Mouse (Mus musculus): ENCODE results near the gene Gm13043. TPM values are rescaled to one million over a fixed set of nuclear protein-coding genes. Genes with fewer than 3 reads are reported as not detected.
"Not testable (repeated sequence)": the region's sequence is repeated elsewhere in the genome, so short reads cannot be mapped to it uniquely, and the experiment has no call there.

Gene Gm13043
- not detected in 2 replicates for total RNA-seq (2014; rRNA removed)
- polyA plus RNA-seq (2015; fragmentation: Nextera tagmentation; extraction: Ambion mirVana) = not detected in 2 replicates

- H3K4me1 ChIP-seq (ENCODE audit: insufficient read depth) = no peaks in the 10 kb centered on the region
- no peaks in the 10 kb centered on the region for H3K27me3 ChIP-seq (ENCODE audit: insufficient read depth, low read length)
- no peak within 1 kb of the TSS for H3K4me2 ChIP-seq (ENCODE audit: low read depth)
- no peaks in the 10 kb centered on the region for H3K36me3 ChIP-seq (ENCODE audit: insufficient read depth)
- DNase-seq (no peak), ATAC-seq (no peak)
- no peak for TF ChIP-seq CTCF (IDR thresholded peaks at IDR 0.05; ENCODE audit: low read depth)
- H3K9me3 ChIP-seq (ENCODE audit: low read length) = no peaks in the 10 kb centered on the region
- H3K4me3 ChIP-seq (ENCODE audit: low read depth, low read length) = no peak within 1 kb of the TSS
- 89% methylated on average over 3 of the region's 3 CpGs for WGBS
- no peak within 1 kb of the TSS for H3K27ac ChIP-seq (ENCODE audit: low read depth, low read length)
- H3K9ac ChIP-seq = no peak within 1 kb of the TSS
Observed at GRCm38 (mm10) chr4:143511043-143511442, at the start of gene Gm13043. Gene Gm13043, plus strand, starts transcription at chr4:143511343.

- H3K4me2 ChIP-seq (ENCODE audit: low read depth); H3K36me3 ChIP-seq (ENCODE audit: insufficient read depth); H3K27ac ChIP-seq (ENCODE audit: low read depth, low read length); DNase-seq; H3K27me3 ChIP-seq (ENCODE audit: insufficient read depth, low read length); H3K4me3 ChIP-seq (ENCODE audit: low read depth, low read length); ATAC-seq; H3K4me1 ChIP-seq (ENCODE audit: insufficient read depth); H3K9me3 ChIP-seq (ENCODE audit: low read length); H3K9ac ChIP-seq: not testable (repeated sequence)
- WGBS = no CpG with 5 or more reads among the region's 3 CpGs
Observed at GRCm38 (mm10) chr4:143535654-143536053, 24.5 kb downstream of the Gm13043 start, which contains the start of gene Gm13040. Gene Gm13040, plus strand, starts transcription at chr4:143535954.

GRCm38 (mm10) chr4:143551400-143551799 is 40.3 kb downstream of the Gm13043 start, which contains the start of the genes BC080695 and Gm13057:
Gene BC080695, plus strand, starts transcription at chr4:143551700.
Gene Gm13057, plus strand, starts transcription at chr4:143551709.
- DNase-seq; H3K4me1 ChIP-seq (ENCODE audit: insufficient read depth); H3K4me3 ChIP-seq (ENCODE audit: low read depth, low read length); H3K36me3 ChIP-seq (ENCODE audit: insufficient read depth); H3K9ac ChIP-seq; H3K27me3 ChIP-seq (ENCODE audit: insufficient read depth, low read length); H3K4me2 ChIP-seq (ENCODE audit: low read depth); ATAC-seq; H3K9me3 ChIP-seq (ENCODE audit: low read length); H3K27ac ChIP-seq (ENCODE audit: low read depth, low read length): not testable (repeated sequence)
- no CpG with 5 or more reads among the region's 3 CpGs for WGBS

Other genes with a start within 250 kb of the Gm13043 start
- 31.5 and 36.8 TPM in 2 replicates for gene Pdpn, start 211.8 kb upstream of the Gm13043 start, total RNA-seq (2014; rRNA removed)
- gene Pdpn, start 211.8 kb upstream of the Gm13043 start, polyA plus RNA-seq (2015; fragmentation: Nextera tagmentation; extraction: Ambion mirVana) = 38.7 and 39.2 TPM in 2 replicates
- gene Lrrc38, start 161.6 kb upstream of the Gm13043 start, total RNA-seq (2014; rRNA removed) = 0.08 and 0.29 TPM in 2 replicates
- gene Lrrc38, start 161.6 kb upstream of the Gm13043 start, polyA plus RNA-seq (2015; fragmentation: Nextera tagmentation; extraction: Ambion mirVana) = 0.35 and 0.43 TPM in 2 replicates
- gene Pramel1, start 116.9 kb upstream of the Gm13043 start, total RNA-seq (2014; rRNA removed) = not detected in 2 replicates
- not detected in 2 replicates for gene Pramel1, start 116.9 kb upstream of the Gm13043 start, polyA plus RNA-seq (2015; fragmentation: Nextera tagmentation; extraction: Ambion mirVana)
- gene Pramef8, start 98.9 kb upstream of the Gm13043 start, total RNA-seq (2014; rRNA removed) = 38.3 and 49.5 TPM in 2 replicates
- gene Pramef8, start 98.9 kb upstream of the Gm13043 start, polyA plus RNA-seq (2015; fragmentation: Nextera tagmentation; extraction: Ambion mirVana) = 17.3 and 17.4 TPM in 2 replicates
- gene Oog4, start 61.0 kb upstream of the Gm13043 start, total RNA-seq (2014; rRNA removed) = not detected in 2 replicates
- not detected in 2 replicates for gene Oog4, start 61.0 kb upstream of the Gm13043 start, polyA plus RNA-seq (2015; fragmentation: Nextera tagmentation; extraction: Ambion mirVana)
- not detected in 2 replicates for gene Gm13040, start 24.6 kb downstream of the Gm13043 start, total RNA-seq (2014; rRNA removed)
- not detected in 2 replicates for gene Gm13040, start 24.6 kb downstream of the Gm13043 start, polyA plus RNA-seq (2015; fragmentation: Nextera tagmentation; extraction: Ambion mirVana)
- not detected in 2 replicates for gene BC080695, start 40.4 kb downstream of the Gm13043 start, total RNA-seq (2014; rRNA removed)
- not detected in 2 replicates for gene BC080695, start 40.4 kb downstream of the Gm13043 start, polyA plus RNA-seq (2015; fragmentation: Nextera tagmentation; extraction: Ambion mirVana)
- not detected in 2 replicates for gene Gm13057, start 40.4 kb downstream of the Gm13043 start, total RNA-seq (2014; rRNA removed)
- gene Gm13057, start 40.4 kb downstream of the Gm13043 start, polyA plus RNA-seq (2015; fragmentation: Nextera tagmentation; extraction: Ambion mirVana) = not detected in 2 replicates
- not detected in 2 replicates for gene Gm13083, start 103.7 kb downstream of the Gm13043 start, total RNA-seq (2014; rRNA removed)
- not detected in 2 replicates for gene Gm13083, start 103.7 kb downstream of the Gm13043 start, polyA plus RNA-seq (2015; fragmentation: Nextera tagmentation; extraction: Ambion mirVana)
- not detected in 2 replicates for gene Gm13088, start 145.9 kb downstream of the Gm13043 start, total RNA-seq (2014; rRNA removed)
- not detected in 2 replicates for gene Gm13088, start 145.9 kb downstream of the Gm13043 start, polyA plus RNA-seq (2015; fragmentation: Nextera tagmentation; extraction: Ambion mirVana)
- gene Gm13089, start 191.4 kb downstream of the Gm13043 start, total RNA-seq (2014; rRNA removed) = not detected in 2 replicates
- gene Gm13089, start 191.4 kb downstream of the Gm13043 start, polyA plus RNA-seq (2015; fragmentation: Nextera tagmentation; extraction: Ambion mirVana) = not detected in 2 replicates
- gene Gm13078, start 208.1 kb downstream of the Gm13043 start, total RNA-seq (2014; rRNA removed) = not detected in 2 replicates
- gene Gm13078, start 208.1 kb downstream of the Gm13043 start, polyA plus RNA-seq (2015; fragmentation: Nextera tagmentation; extraction: Ambion mirVana) = not detected in 2 replicates

All from forebrain, postnatal 0 days (tissue).